Mouse (Mus musculus): ENCODE data around the gene Sel1l3.

The Sel1l3 gene

GRCm38 (mm10) chr5:53078453-53078852, 135.3 kb downstream of the Sel1l3 start:
- DNase-seq = no peak

- no peak for DNase-seq
Observed at GRCm38 (mm10) chr5:53074553-53074952, 139.2 kb downstream of the Sel1l3 start.

- no peak for DNase-seq
Observed at GRCm38 (mm10) chr5:53061532-53062130, 152.1 kb downstream of the Sel1l3 start.

Data from cerebellum, postnatal 14 days (tissue).